Mouse (Mus musculus): ENCODE data around the gene Nckipsd. TPM values are rescaled to one million over a fixed set of nuclear protein-coding genes. Genes with fewer than 3 reads are reported as not detected.
A peak's percentile ranks its signal among the peaks of the same experiment; 100 is the strongest.

Gene Nckipsd
- polyA plus RNA-seq, 1 experiment from 2014 or later = 13.9 TPM

DNA sequence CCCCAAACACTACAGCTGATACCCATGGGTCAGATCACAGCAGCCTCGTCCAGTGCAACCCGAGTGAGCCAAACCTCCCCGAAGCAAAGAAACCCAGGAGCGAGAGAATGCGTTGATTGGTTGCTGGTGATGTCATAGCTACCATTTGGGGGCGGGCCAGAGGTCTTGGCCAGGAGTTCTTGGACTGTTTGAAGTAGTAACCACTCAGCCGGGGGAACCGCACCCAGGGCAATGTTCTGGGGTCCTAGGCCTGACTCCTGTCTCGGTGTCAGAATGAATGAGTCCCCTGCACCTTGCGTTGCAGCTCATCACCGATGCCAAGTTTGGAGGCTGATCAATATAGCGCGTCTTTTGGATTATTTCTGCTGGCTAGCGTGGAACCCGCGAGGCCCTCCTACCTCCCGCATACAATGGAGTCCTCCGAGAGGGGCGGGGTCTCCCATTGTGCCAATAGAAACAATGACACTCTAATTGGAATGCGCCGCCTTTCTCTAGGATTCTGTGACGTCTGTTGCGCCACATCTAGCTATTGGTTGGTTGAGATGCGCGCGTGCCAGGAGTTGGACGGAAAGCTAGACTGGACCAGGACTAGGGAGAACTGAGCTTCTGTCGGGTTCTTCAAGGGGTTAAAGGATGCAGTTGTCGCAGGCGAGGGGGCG lies 16.7 kb downstream of the Nckipsd start:
- no peak for DNase-seq (ENCODE audit: low spot score)
- Histone ChIP-seq H3K4me1 (ENCODE audit: control insufficient read depth, insufficient read depth, low read length) (0 out of 2 replicates have a peak, but pooled peaks cover 4% of the 10 kb centered on the region), H3K9ac (ENCODE audit: low read length) (no peak overlapping the region), H3K9me3 (ENCODE audit: control insufficient read depth, low read length) (no peaks in the 10 kb centered on the region), H3K4me2 (ENCODE audit: low read depth, severe bottlenecking) (no peak overlapping the region), H3K27ac (replicated peaks; ENCODE audit: low read depth, low read length) (no peak overlapping the region), H3K27me3 (ENCODE audit: control insufficient read depth, insufficient read depth, low read length) (peaks cover 63% of the 10 kb centered on the region), H3K4me3 (ENCODE audit: low read depth, low read length) (no peak overlapping the region), H3K36me3 (ENCODE audit: control insufficient read depth, insufficient read depth, low read length) (no peaks in the 10 kb centered on the region)
- WGBS = under 1% methylated on average over 31 of the region's 31 CpGs
- no peak for ATAC-seq (ENCODE audit: insufficient number of reproducible peaks, low FRiP score, low TSS enrichment, low read depth)

GRCm38 (mm10) chr9:108825820-108826699 lies 17.9 kb downstream of the Nckipsd start, which contains the start of gene Celsr3:
Celsr3 (plus strand) TSS chr9:108826320.
- Histone ChIP-seq H3K9me3 (ENCODE audit: control insufficient read depth, low read length) (no peaks in the 10 kb centered on the region), H3K4me1 (ENCODE audit: control insufficient read depth, insufficient read depth, low read length) (0 out of 2 replicates have a peak, but pooled peaks cover 4% of the 10 kb centered on the region), H3K4me2 (ENCODE audit: low read depth, severe bottlenecking) (peak within 1 kb of the TSS; percentile 70), H3K27me3 (ENCODE audit: control insufficient read depth, insufficient read depth, low read length) (peaks cover 70% of the 10 kb centered on the region), H3K9ac (ENCODE audit: low read length) (no peak within 1 kb of the TSS), H3K4me3 (ENCODE audit: low read depth, low read length) (peak within 1 kb of the TSS; percentile 29), H3K36me3 (ENCODE audit: control insufficient read depth, insufficient read depth, low read length) (no peaks in the 10 kb centered on the region), H3K27ac (replicated peaks; ENCODE audit: low read depth, low read length) (no peak within 1 kb of the TSS)
- DNase-seq (ENCODE audit: low spot score) = peak; percentile 88
- ATAC-seq (ENCODE audit: insufficient number of reproducible peaks, low FRiP score, low TSS enrichment, low read depth) = no peak
- whole genome bisulfite sequencing = 2% methylated on average over 60 of the region's 70 CpGs

DNA sequence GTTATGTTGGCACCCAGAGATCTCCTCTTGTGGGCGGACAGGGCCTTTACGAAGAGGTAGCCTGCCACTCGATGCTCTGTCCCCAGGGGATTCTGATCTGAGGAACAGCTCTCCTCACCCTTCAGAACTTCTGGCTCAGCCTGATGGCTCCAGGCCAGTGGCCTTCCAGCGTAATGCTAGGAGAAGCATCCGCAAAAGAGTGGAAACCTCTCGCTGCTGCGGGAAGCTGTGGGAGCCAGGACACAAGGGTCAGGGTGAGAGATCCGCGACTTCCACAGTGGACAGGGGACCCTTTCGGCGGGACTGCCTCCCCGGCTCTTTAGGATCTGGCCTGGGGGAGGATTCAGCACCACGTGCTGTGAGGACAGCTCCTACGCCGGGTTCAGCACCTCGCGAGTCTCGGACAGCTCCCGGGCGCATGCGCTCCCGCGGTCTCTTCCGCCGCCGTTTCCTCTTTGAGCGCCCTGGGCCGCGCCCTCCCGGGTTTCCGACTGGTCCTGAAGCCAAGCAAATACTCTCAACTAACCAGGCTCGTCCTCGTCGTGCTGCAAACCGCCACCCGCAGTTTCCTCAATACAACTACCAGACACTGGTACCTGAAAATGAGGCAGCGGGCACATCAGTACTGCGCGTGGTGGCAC lies 18.7 kb downstream of the Nckipsd start:
- 3% methylated on average over 39 of the region's 39 CpGs for WGBS
- Histone ChIP-seq H3K4me2 (ENCODE audit: low read depth, severe bottlenecking) (peak overlapping the region; percentile 60), H3K9ac (ENCODE audit: low read length) (no peak overlapping the region), H3K27me3 (ENCODE audit: control insufficient read depth, insufficient read depth, low read length) (peaks cover 78% of the 10 kb centered on the region), H3K4me3 (ENCODE audit: low read depth, low read length) (peak overlapping the region; percentile 29), H3K27ac (replicated peaks; ENCODE audit: low read depth, low read length) (no peak overlapping the region), H3K36me3 (ENCODE audit: control insufficient read depth, insufficient read depth, low read length) (no peaks in the 10 kb centered on the region), H3K9me3 (ENCODE audit: control insufficient read depth, low read length) (no peaks in the 10 kb centered on the region), H3K4me1 (ENCODE audit: control insufficient read depth, insufficient read depth, low read length) (peaks cover 7% of the 10 kb centered on the region; the same call in 1 of the 2 replicates)
- peak; percentile 3; the same call in 1 of the 2 replicates for ATAC-seq (ENCODE audit: insufficient number of reproducible peaks, low FRiP score, low TSS enrichment, low read depth)
- peak; percentile 87 for DNase-seq (ENCODE audit: low spot score)

- Histone ChIP-seq H3K27me3 (ENCODE audit: control insufficient read depth, insufficient read depth, low read length) (peaks cover 79% of the 10 kb centered on the region), H3K9me3 (ENCODE audit: control insufficient read depth, low read length) (no peaks in the 10 kb centered on the region), H3K9ac (ENCODE audit: low read length) (no peak overlapping the region), H3K27ac (replicated peaks; ENCODE audit: low read depth, low read length) (no peak overlapping the region), H3K4me3 (ENCODE audit: low read depth, low read length) (peak overlapping the region; percentile 29), H3K4me2 (ENCODE audit: low read depth, severe bottlenecking) (peak overlapping the region; percentile 60), H3K36me3 (ENCODE audit: control insufficient read depth, insufficient read depth, low read length) (no peaks in the 10 kb centered on the region), H3K4me1 (ENCODE audit: control insufficient read depth, insufficient read depth, low read length) (peaks cover 9% of the 10 kb centered on the region; the same call in 1 of the 2 replicates)
- no peak; the same call in 1 of the 2 replicates for ATAC-seq (ENCODE audit: insufficient number of reproducible peaks, low FRiP score, low TSS enrichment, low read depth)
- no peak for DNase-seq (ENCODE audit: low spot score)
- 13% methylated on average over 34 of the region's 34 CpGs for WGBS
Measured at GRCm38 (mm10) chr9:108827454-108827853, 19.3 kb downstream of the Nckipsd start.

DNA sequence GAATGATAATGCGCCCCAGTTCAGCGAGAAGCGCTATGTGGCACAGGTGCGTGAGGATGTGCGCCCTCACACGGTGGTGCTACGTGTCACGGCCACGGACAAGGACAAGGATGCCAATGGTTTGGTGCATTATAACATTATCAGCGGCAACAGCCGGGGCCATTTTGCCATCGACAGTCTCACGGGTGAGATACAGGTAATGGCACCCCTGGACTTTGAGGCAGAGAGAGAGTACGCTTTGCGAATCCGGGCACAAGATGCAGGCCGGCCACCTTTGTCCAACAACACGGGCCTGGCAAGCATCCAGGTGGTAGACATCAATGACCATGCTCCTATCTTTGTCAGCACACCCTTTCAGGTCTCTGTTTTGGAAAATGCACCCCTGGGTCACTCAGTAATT lies 19.7 kb downstream of the Nckipsd start:
- DNase-seq (ENCODE audit: low spot score) (no peak), ATAC-seq (ENCODE audit: insufficient number of reproducible peaks, low FRiP score, low TSS enrichment, low read depth) (no peak)
- H3K4me2 ChIP-seq (ENCODE audit: low read depth, severe bottlenecking) = peak overlapping the region; percentile 60; the same call in 1 of the 2 replicates
- 0 out of 2 replicates have a peak overlapping the region, but pooled peaks have one; percentile 29 for H3K4me3 ChIP-seq (ENCODE audit: low read depth, low read length)
- H3K36me3 ChIP-seq (ENCODE audit: control insufficient read depth, insufficient read depth, low read length) = no peaks in the 10 kb centered on the region
- peaks cover 13% of the 10 kb centered on the region; the same call in 1 of the 2 replicates for H3K4me1 ChIP-seq (ENCODE audit: control insufficient read depth, insufficient read depth, low read length)
- H3K9me3 ChIP-seq (ENCODE audit: control insufficient read depth, low read length) = no peaks in the 10 kb centered on the region
- peaks cover 82% of the 10 kb centered on the region for H3K27me3 ChIP-seq (ENCODE audit: control insufficient read depth, insufficient read depth, low read length)
- H3K27ac ChIP-seq (replicated peaks; ENCODE audit: low read depth, low read length) = no peak overlapping the region
- no peak overlapping the region for H3K9ac ChIP-seq (ENCODE audit: low read length)
- WGBS = 60% methylated on average over 18 of the region's 18 CpGs

DNA sequence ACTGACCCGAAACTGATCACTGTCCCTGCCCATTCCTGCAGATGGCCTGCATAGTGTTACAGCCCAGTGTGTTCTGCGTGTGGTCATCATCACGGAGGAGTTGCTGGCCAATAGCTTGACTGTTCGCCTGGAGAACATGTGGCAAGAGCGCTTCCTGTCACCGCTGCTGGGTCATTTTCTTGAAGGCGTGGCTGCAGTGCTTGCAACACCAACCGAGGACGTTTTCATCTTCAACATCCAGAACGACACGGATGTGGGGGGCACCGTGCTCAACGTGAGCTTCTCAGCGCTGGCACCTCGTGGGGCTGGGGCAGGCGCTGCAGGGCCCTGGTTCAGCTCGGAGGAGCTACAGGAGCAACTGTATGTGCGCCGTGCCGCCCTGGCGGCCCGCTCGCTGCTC lies 23.5 kb downstream of the Nckipsd start:
- H3K36me3 ChIP-seq (ENCODE audit: control insufficient read depth, insufficient read depth, low read length) = no peaks in the 10 kb centered on the region
- ATAC-seq (ENCODE audit: insufficient number of reproducible peaks, low FRiP score, low TSS enrichment, low read depth) = no peak

DNA sequence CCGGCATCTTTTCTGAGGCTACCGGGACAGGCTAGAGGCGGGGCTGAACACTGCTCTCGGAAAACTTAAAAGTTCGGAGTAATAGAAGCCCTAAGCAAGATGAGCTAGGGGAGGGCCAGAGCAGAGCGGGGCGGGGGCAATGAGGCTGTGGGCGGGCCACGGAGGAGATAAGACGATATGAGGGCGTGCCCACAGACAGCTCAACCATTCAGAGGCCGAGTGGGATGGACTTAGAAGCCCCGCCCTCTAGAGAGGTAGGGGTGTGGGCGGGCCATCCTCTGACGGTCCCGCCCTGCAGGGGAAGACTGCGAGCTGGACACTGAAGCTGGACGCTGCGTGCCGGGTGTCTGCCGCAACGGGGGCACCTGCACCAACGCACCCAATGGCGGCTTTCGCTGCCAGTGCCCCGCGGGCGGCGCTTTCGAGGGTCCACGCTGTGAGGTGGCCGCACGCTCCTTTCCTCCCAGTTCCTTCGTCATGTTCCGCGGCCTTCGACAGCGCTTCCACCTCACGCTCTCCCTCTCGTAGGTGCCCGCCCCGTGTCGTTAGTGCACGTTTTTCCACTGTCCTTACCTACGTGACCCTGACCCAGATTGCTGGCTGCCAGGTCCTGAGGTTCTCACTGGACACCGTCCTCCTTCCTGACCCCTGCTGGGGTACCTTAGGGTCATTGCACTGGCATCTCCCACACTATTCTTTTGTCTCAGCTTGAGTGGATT lies 24.4 kb downstream of the Nckipsd start:
- WGBS = 7% methylated on average over 46 of the region's 46 CpGs
- ATAC-seq (ENCODE audit: insufficient number of reproducible peaks, low FRiP score, low TSS enrichment, low read depth) = peak; percentile 94
- H3K4me1 ChIP-seq (ENCODE audit: control insufficient read depth, insufficient read depth, low read length) = peaks cover 11% of the 10 kb centered on the region; the same call in 1 of the 2 replicates
- peaks cover 54% of the 10 kb centered on the region for H3K27me3 ChIP-seq (ENCODE audit: control insufficient read depth, insufficient read depth, low read length)
- no peak overlapping the region for H3K9ac ChIP-seq (ENCODE audit: low read length)
- no peaks in the 10 kb centered on the region for H3K36me3 ChIP-seq (ENCODE audit: control insufficient read depth, insufficient read depth, low read length)
- peak overlapping the region; percentile 38 for H3K4me3 ChIP-seq (ENCODE audit: low read depth, low read length)
- no peaks in the 10 kb centered on the region for H3K9me3 ChIP-seq (ENCODE audit: control insufficient read depth, low read length)
- DNase-seq (ENCODE audit: low spot score) = peak; percentile 88
- H3K4me2 ChIP-seq (ENCODE audit: low read depth, severe bottlenecking) = peak overlapping the region; percentile 90
- H3K27ac ChIP-seq (replicated peaks; ENCODE audit: low read depth, low read length) = no peak overlapping the region

More for the DNA sequence above, 23.5 kb downstream of the Nckipsd start:
- Histone ChIP-seq H3K27me3 (ENCODE audit: control insufficient read depth, insufficient read depth, low read length) (peaks cover 61% of the 10 kb centered on the region), H3K4me3 (ENCODE audit: low read depth, low read length) (peak overlapping the region; percentile 38), H3K27ac (replicated peaks; ENCODE audit: low read depth, low read length) (no peak overlapping the region), H3K9me3 (ENCODE audit: control insufficient read depth, low read length) (no peaks in the 10 kb centered on the region), H3K9ac (ENCODE audit: low read length) (no peak overlapping the region), H3K4me2 (ENCODE audit: low read depth, severe bottlenecking) (peak overlapping the region; percentile 90), H3K4me1 (ENCODE audit: control insufficient read depth, insufficient read depth, low read length) (peaks cover 13% of the 10 kb centered on the region; the same call in 1 of the 2 replicates)
- WGBS = 7% methylated on average over 23 of the region's 23 CpGs
- DNase-seq (ENCODE audit: low spot score) = no peak

Data from limb, embryonic 11.5 days (tissue).